Mouse (Mus musculus) inflammation-experienced regulatory T-cells, adult 6 months (primary cell): ENCODE results near the gene Gm21852. TPM values are rescaled to one million over a fixed set of nuclear protein-coding genes. Genes with fewer than 3 reads are reported as not detected.
"Not testable (repeated sequence)": the region's sequence is repeated elsewhere in the genome, so short reads cannot be mapped to it uniquely, and the experiment has no call there.

ENCODE experiments used
- ATAC-seq: one replicate; pipeline ENCODE4 v1.8.0; 2017
- polyA plus RNA-seq, 3 experiments: library from polyadenylated mRNA; unstranded; fragments of 100-300 nt; shearing (Covaris generic); gene quantifications; one replicate each; pipeline ENCODE4 v1.2.1; 2017

Gm21852 gene
- polyA plus RNA-seq: not detected

DNA sequence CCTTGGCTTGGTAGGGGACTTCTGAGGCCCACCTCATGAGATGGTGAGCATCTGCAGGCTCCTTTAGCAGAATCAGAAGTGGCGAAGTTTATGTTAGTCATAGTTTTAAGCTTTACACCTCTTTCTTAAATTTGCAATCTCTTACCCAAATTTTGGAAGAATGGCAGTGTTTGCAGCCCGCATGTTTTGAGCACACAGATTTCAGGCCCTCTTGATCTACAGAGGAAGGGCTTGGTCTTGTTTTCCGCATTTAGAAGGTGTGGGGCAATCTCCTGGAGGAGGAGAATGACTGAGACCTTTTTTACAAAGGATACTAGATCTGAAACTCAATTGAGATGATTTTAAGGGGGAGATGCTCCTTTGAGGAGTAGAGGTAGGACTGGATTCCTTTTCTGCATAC, at the start of gene Gm21852:
Gm21852 (minus strand) TSS at position 101 of the 400 bp plus-strand sequence.
- not testable (repeated sequence) for ATAC-seq

Other genes starting within 250 kb of the Gm21852 start
- gene Gm21797, start 123.8 kb upstream of the Gm21852 start, polyA plus RNA-seq: not detected
- not detected for gene Gm20795, start 152.9 kb upstream of the Gm21852 start, polyA plus RNA-seq